Mouse (Mus musculus): ENCODE data around the gene Slc9a3.

GRCm38 (mm10) chr13:74183011-74183695 lies 61.9 kb downstream of the Slc9a3 start:
- TF ChIP-seq CTCF (IDR thresholded peaks at IDR 0.05; ENCODE audit: low read depth), result no peak
- no peak for TF ChIP-seq EP300 (optimal IDR thresholded peaks at IDR 0.05)

All from stomach, postnatal 0 days (tissue).